Mouse (Mus musculus) midbrain, embryonic 15.5 days (tissue): Measurements from ENCODE around the gene Enpp6. TPM values are rescaled to one million over a fixed set of nuclear protein-coding genes. Genes with fewer than 3 reads are reported as not detected.

Experiments used
- polyA plus RNA-seq: library from polyadenylated mRNA; unstranded; fragments of >200 nt; fragmentation: Nextera tagmentation; extraction: Ambion mirVana; gene quantifications from 2 replicates; pipeline ENCODE4 v1.2.1, GENCODE M21; 2015

Enpp6 gene
- polyA plus RNA-seq, 1 experiment from 2014 or later, result not detected

Other genes starting within 250 kb of the Enpp6 start
- 9.1 and 9.6 TPM in 2 replicates for gene Irf2, start 247.2 kb upstream of the Enpp6 start, polyA plus RNA-seq